ENCODE assay signal across 22 mouse cellular contexts in genomic region chr2:56885181-56885580, GRCm38 (mm10).
DNase-seq lines count a peak whose midpoint lies in the region; ATAC-seq lines count a peak whose summit lies in the region.
"Had no signal": no experiment of that assay in that cellular context is flagged by ENCODE, and none has a peak within 500 bp of the region (broad histone marks: within the 10 kb centered on the region; RNA-seq: fewer than 3 reads in every experiment).

No protein-coding gene starts in this region.

- no peak overlapping the region for H3K27ac ChIP-seq in embryonic facial prominence, embryonic 11.5 days (replicated peaks; ENCODE audit: low read depth, low read length)
- H3K27ac ChIP-seq in embryonic facial prominence, embryonic 10.5 days (replicated peaks), result no peak overlapping the region
- no peak overlapping the region for H3K27ac ChIP-seq in limb, embryonic 11.5 days (replicated peaks; ENCODE audit: low read depth, low read length)
- no peak overlapping the region for H3K27ac ChIP-seq in limb, embryonic 10.5 days
- H3K27ac ChIP-seq: embryonic facial prominence, embryonic 13.5 days; forebrain, embryonic 13.5 days; heart, adult 2 months; heart, embryonic 15.5 days; hindbrain, embryonic 10.5 days; hindbrain, embryonic 14.5 days had no signal

- DNase-seq in embryonic facial prominence, embryonic 11.5 days (ENCODE audit: low spot score), result peak; percentile 65
- DNase-seq in embryonic facial prominence, embryonic 10.5 days (ENCODE audit: low spot score), result no peak
- peak; percentile 36 for DNase-seq in limb, embryonic 11.5 days (ENCODE audit: low spot score)
- no peak for DNase-seq in limb, embryonic 10.5 days (ENCODE audit: low spot score)
- peak; percentile 67 for DNase-seq in hindlimb bud, embryonic 11.5 days (ENCODE audit: extremely low spot score, low read depth, low spot score)
- DNase-seq in testis, postnatal 14 days (ENCODE audit: low spot score), result no peak
- DNase-seq: adrenal gland, adult 8-10 months; adrenal gland, postnatal 36 days; cerebellum, adult 11 months; cerebellum, adult 8-10 months; cerebellum, postnatal 14 days; gastrocnemius, postnatal 10 days; heart, adult 2 months; heart, postnatal 14 days had no signal

- ATAC-seq in embryonic facial prominence, embryonic 11.5 days (replicated peaks; ENCODE audit: insufficient number of reproducible peaks, low FRiP score, low TSS enrichment, low read depth), result no peak
- ATAC-seq in limb, embryonic 11.5 days (ENCODE audit: insufficient number of reproducible peaks, low FRiP score, low TSS enrichment, low read depth), result peak; percentile 52; the same call in 1 of the 2 replicates
- ATAC-seq: forebrain, embryonic 13.5 days; intestine, embryonic 16.5 days had no signal

- H3K27me3 ChIP-seq in embryonic facial prominence, embryonic 11.5 days (ENCODE audit: control insufficient read depth, insufficient read depth, low read length), result no peaks in the 10 kb centered on the region
- no peaks in the 10 kb centered on the region for H3K27me3 ChIP-seq in embryonic facial prominence, embryonic 10.5 days (replicated peaks; ENCODE audit: low read depth, poor library complexity, severe bottlenecking)
- H3K27me3 ChIP-seq in limb, embryonic 11.5 days (ENCODE audit: control insufficient read depth, insufficient read depth, low read length), result no peaks in the 10 kb centered on the region
- H3K27me3 ChIP-seq in limb, embryonic 10.5 days (ENCODE audit: low read depth, poor library complexity, severe bottlenecking), result 0 out of 2 replicates have a peak, but pooled peaks cover 5% of the 10 kb centered on the region
- H3K27me3 ChIP-seq: CH12.LX; embryonic facial prominence, embryonic 13.5 days; forebrain, embryonic 13.5 days; heart, embryonic 15.5 days had no signal

- H3K4me1 ChIP-seq in embryonic facial prominence, embryonic 11.5 days (ENCODE audit: control insufficient read depth, insufficient read depth, low read length), result no peaks in the 10 kb centered on the region
- peaks cover 3% of the 10 kb centered on the region; the same call in 1 of the 2 replicates for H3K4me1 ChIP-seq in embryonic facial prominence, embryonic 10.5 days
- no peaks in the 10 kb centered on the region for H3K4me1 ChIP-seq in limb, embryonic 11.5 days (ENCODE audit: control insufficient read depth, insufficient read depth, low read length)
- peaks cover 17% of the 10 kb centered on the region for H3K4me1 ChIP-seq in limb, embryonic 10.5 days
- H3K4me1 ChIP-seq: embryonic facial prominence, embryonic 13.5 days; heart, embryonic 15.5 days; hindbrain, embryonic 10.5 days had no signal

- WGBS in embryonic facial prominence, embryonic 11.5 days, result 31% methylated on average over 3 of the region's 3 CpGs
- 41% methylated on average over 3 of the region's 3 CpGs for WGBS in embryonic facial prominence, embryonic 10.5 days
- 17% methylated on average over 3 of the region's 3 CpGs for WGBS in limb, embryonic 11.5 days
- WGBS in limb, embryonic 10.5 days, result 26% methylated on average over 3 of the region's 3 CpGs

- no peaks in the 10 kb centered on the region for H3K36me3 ChIP-seq in embryonic facial prominence, embryonic 11.5 days (replicated peaks; ENCODE audit: control insufficient read depth, insufficient read depth, low read depth, low read length)
- H3K36me3 ChIP-seq in embryonic facial prominence, embryonic 10.5 days (replicated peaks), result no peaks in the 10 kb centered on the region
- no peaks in the 10 kb centered on the region for H3K36me3 ChIP-seq in limb, embryonic 11.5 days (ENCODE audit: control insufficient read depth, insufficient read depth, low read length)
- H3K36me3 ChIP-seq in limb, embryonic 10.5 days, result no peaks in the 10 kb centered on the region
- H3K36me3 ChIP-seq: embryonic facial prominence, embryonic 13.5 days; heart, embryonic 15.5 days; hindbrain, embryonic 10.5 days had no signal

- H3K4me2 ChIP-seq in embryonic facial prominence, embryonic 11.5 days (ENCODE audit: low read depth, low read length), result no peak overlapping the region
- no peak overlapping the region for H3K4me2 ChIP-seq in limb, embryonic 11.5 days (ENCODE audit: low read depth, severe bottlenecking)
- H3K4me2 ChIP-seq: embryonic facial prominence, embryonic 13.5 days; forebrain, embryonic 13.5 days; heart, embryonic 11.5 days; heart, embryonic 15.5 days; hindbrain, embryonic 14.5 days had no signal

- no peaks in the 10 kb centered on the region for H3K9me3 ChIP-seq in embryonic facial prominence, embryonic 11.5 days (replicated peaks; ENCODE audit: control insufficient read depth, low read length)
- no peaks in the 10 kb centered on the region for H3K9me3 ChIP-seq in embryonic facial prominence, embryonic 10.5 days
- no peaks in the 10 kb centered on the region for H3K9me3 ChIP-seq in limb, embryonic 11.5 days (ENCODE audit: control insufficient read depth, low read length)
- H3K9me3 ChIP-seq in limb, embryonic 10.5 days (replicated peaks), result no peaks in the 10 kb centered on the region
- H3K9me3 ChIP-seq: embryonic facial prominence, embryonic 13.5 days; forebrain, embryonic 13.5 days; heart, embryonic 15.5 days; hindbrain, embryonic 10.5 days had no signal

- no peak overlapping the region for H3K9ac ChIP-seq in embryonic facial prominence, embryonic 11.5 days (replicated peaks; ENCODE audit: low read length)
- no peak overlapping the region for H3K9ac ChIP-seq in limb, embryonic 11.5 days (ENCODE audit: low read length)
- H3K9ac ChIP-seq: embryonic facial prominence, embryonic 13.5 days; forebrain, embryonic 13.5 days; heart, embryonic 15.5 days; hindbrain, embryonic 14.5 days had no signal

- H3K4me3 ChIP-seq in embryonic facial prominence, embryonic 11.5 days (ENCODE audit: low read depth, low read length), result no peak overlapping the region
- H3K4me3 ChIP-seq in embryonic facial prominence, embryonic 10.5 days, result no peak overlapping the region
- H3K4me3 ChIP-seq in limb, embryonic 11.5 days (ENCODE audit: low read depth, low read length), result no peak overlapping the region
- no peak overlapping the region for H3K4me3 ChIP-seq in limb, embryonic 10.5 days
- H3K4me3 ChIP-seq: embryonic facial prominence, embryonic 13.5 days; forebrain, embryonic 13.5 days; heart, adult 2 months; heart, embryonic 15.5 days; hindbrain, embryonic 10.5 days had no signal

Comparison
In these comparisons a context has a peak if more than half of its experiments do, and no peak if none do; other contexts are left out.
1. DNase-seq: peak in embryonic facial prominence, embryonic 11.5 days (single experiment), limb, embryonic 11.5 days (single experiment) and hindlimb bud, embryonic 11.5 days (single experiment); none in embryonic facial prominence, embryonic 10.5 days (single experiment), limb, embryonic 10.5 days (single experiment) and testis, postnatal 14 days (single experiment).